Comparison of ENCODE assay signal across 18 mouse cellular contexts in genomic region chr14:72148886-72149285, GRCm38 (mm10).
DNase-seq lines count a peak whose midpoint lies in the region; ATAC-seq and TF ChIP-seq lines count a peak whose summit lies in the region.
"Had no signal": no experiment of that assay in that cellular context is flagged by ENCODE, and none has a peak within 500 bp of the region (broad histone marks: within the 10 kb centered on the region; RNA-seq: fewer than 3 reads in every experiment).

No protein-coding gene starts in this region.

- peaks cover 7% of the 10 kb centered on the region for H3K4me1 ChIP-seq in hindbrain, postnatal 0 days (ENCODE audit: insufficient read depth, low read length)
- peaks cover 18% of the 10 kb centered on the region for H3K4me1 ChIP-seq in hindbrain, embryonic 14.5 days (replicated peaks; ENCODE audit: control insufficient read depth, insufficient read depth, low read length)
- no peaks in the 10 kb centered on the region; the same call in 1 of the 2 replicates for H3K4me1 ChIP-seq in midbrain, postnatal 0 days (ENCODE audit: insufficient read depth, low read length)
- peaks cover 8% of the 10 kb centered on the region; the same call in 1 of the 2 replicates for H3K4me1 ChIP-seq in midbrain, embryonic 10.5 days

- H3K9me3 ChIP-seq in hindbrain, postnatal 0 days (ENCODE audit: low read length), result no peaks in the 10 kb centered on the region
- no peaks in the 10 kb centered on the region for H3K9me3 ChIP-seq in hindbrain, embryonic 14.5 days (ENCODE audit: control insufficient read depth, low read length)
- H3K9me3 ChIP-seq in midbrain, postnatal 0 days (ENCODE audit: low read length), result no peaks in the 10 kb centered on the region
- H3K9me3 ChIP-seq in midbrain, embryonic 10.5 days (replicated peaks), result no peaks in the 10 kb centered on the region
- H3K9me3 ChIP-seq: embryonic facial prominence, embryonic 13.5 days; forebrain, embryonic 12.5 days; heart, embryonic 13.5 days; hindbrain, embryonic 12.5 days had no signal

- H3K27ac ChIP-seq in hindbrain, postnatal 0 days, result no peak overlapping the region
- no peak overlapping the region for H3K27ac ChIP-seq in hindbrain, embryonic 14.5 days
- H3K27ac ChIP-seq in midbrain, postnatal 0 days (ENCODE audit: low read depth, low read length), result no peak overlapping the region
- no peak overlapping the region for H3K27ac ChIP-seq in midbrain, embryonic 10.5 days (replicated peaks)
- H3K27ac ChIP-seq: embryonic facial prominence, embryonic 13.5 days; forebrain, embryonic 12.5 days; heart, adult 2 months; heart, embryonic 13.5 days; hindbrain, embryonic 12.5 days had no signal

- no peaks in the 10 kb centered on the region for H3K27me3 ChIP-seq in hindbrain, postnatal 0 days (ENCODE audit: insufficient read depth, low read length)
- no peaks in the 10 kb centered on the region for H3K27me3 ChIP-seq in hindbrain, embryonic 14.5 days (ENCODE audit: control insufficient read depth, insufficient read depth, low read length)
- no peaks in the 10 kb centered on the region for H3K27me3 ChIP-seq in midbrain, postnatal 0 days (ENCODE audit: insufficient read depth, low read length)
- no peaks in the 10 kb centered on the region for H3K27me3 ChIP-seq in midbrain, embryonic 10.5 days (ENCODE audit: low read depth, poor library complexity, severe bottlenecking)
- H3K27me3 ChIP-seq: embryonic facial prominence, embryonic 13.5 days; hindbrain, embryonic 12.5 days; Patski had no signal

- H3K4me3 ChIP-seq in hindbrain, postnatal 0 days (ENCODE audit: low read length), result no peak overlapping the region
- H3K4me3 ChIP-seq in hindbrain, embryonic 14.5 days (replicated peaks; ENCODE audit: low read length), result no peak overlapping the region
- H3K4me3 ChIP-seq in midbrain, postnatal 0 days (ENCODE audit: low read depth, low read length), result no peak overlapping the region
- H3K4me3 ChIP-seq in midbrain, embryonic 10.5 days, result no peak overlapping the region
- H3K4me3 ChIP-seq: embryonic facial prominence, embryonic 13.5 days; forebrain, embryonic 12.5 days; heart, adult 2 months; heart, embryonic 13.5 days; hindbrain, embryonic 12.5 days had no signal

- DNase-seq in cerebellum, postnatal 14 days, result peak; percentile 41 to 67
- no peak for DNase-seq in cerebellum, adult 18-20 months
- DNase-seq in hindbrain, postnatal 0 days (ENCODE audit: low spot score), result peak; percentile 71
- no peak for DNase-seq in hindbrain, embryonic 14.5 days (ENCODE audit: low spot score)
- peak; percentile 66 for DNase-seq in midbrain, postnatal 0 days (ENCODE audit: low spot score)
- no peak for DNase-seq in midbrain, embryonic 10.5 days (ENCODE audit: low spot score)
- DNase-seq in spleen, postnatal 10 days (ENCODE audit: low spot score in 2 of 2), result no peak
- DNase-seq: adrenal gland, adult 2 months; adrenal gland, postnatal 25 days; cerebellum, adult 2 months; gastrocnemius, postnatal 10 days; heart, adult 2 months had no signal

- H3K4me2 ChIP-seq in hindbrain, postnatal 0 days (ENCODE audit: low read depth, low read length), result no peak overlapping the region
- no peak overlapping the region for H3K4me2 ChIP-seq in hindbrain, embryonic 14.5 days (replicated peaks)
- H3K4me2 ChIP-seq in midbrain, postnatal 0 days (ENCODE audit: low read depth, low read length, poor library complexity, severe bottlenecking), result no peak overlapping the region
- H3K4me2 ChIP-seq: embryonic facial prominence, embryonic 13.5 days; forebrain, embryonic 12.5 days; heart, embryonic 13.5 days; hindbrain, embryonic 12.5 days had no signal

- ATAC-seq in hindbrain, postnatal 0 days, result no peak; the same call in 1 of the 2 replicates
- no peak for ATAC-seq in hindbrain, embryonic 14.5 days (ENCODE audit: low FRiP score)
- ATAC-seq in midbrain, postnatal 0 days (ENCODE audit: low FRiP score), result no peak
- ATAC-seq: inflammation-experienced regulatory T-cells, adult 6 months; Patski had no signal

- H3K9ac ChIP-seq in hindbrain, postnatal 0 days (replicated peaks; ENCODE audit: low read length), result no peak overlapping the region
- no peak overlapping the region for H3K9ac ChIP-seq in hindbrain, embryonic 14.5 days
- H3K9ac ChIP-seq in midbrain, postnatal 0 days (replicated peaks; ENCODE audit: low read length, poor library complexity, severe bottlenecking), result no peak overlapping the region
- H3K9ac ChIP-seq: embryonic facial prominence, embryonic 13.5 days; forebrain, embryonic 12.5 days; heart, embryonic 13.5 days; hindbrain, embryonic 12.5 days had no signal

- no peak for TF ChIP-seq CTCF in hindbrain, postnatal 0 days (IDR thresholded peaks at IDR 0.05; ENCODE audit: low read depth)
- no peak for TF ChIP-seq CTCF in midbrain, postnatal 0 days (IDR thresholded peaks at IDR 0.05)

- no peaks in the 10 kb centered on the region for H3K36me3 ChIP-seq in hindbrain, postnatal 0 days (ENCODE audit: insufficient read depth, low read length)
- no peaks in the 10 kb centered on the region for H3K36me3 ChIP-seq in hindbrain, embryonic 14.5 days (replicated peaks; ENCODE audit: control insufficient read depth, insufficient read depth)
- no peaks in the 10 kb centered on the region for H3K36me3 ChIP-seq in midbrain, postnatal 0 days (ENCODE audit: insufficient read depth, low read length)
- H3K36me3 ChIP-seq in midbrain, embryonic 10.5 days, result no peaks in the 10 kb centered on the region
- H3K36me3 ChIP-seq: embryonic facial prominence, embryonic 13.5 days; forebrain, embryonic 12.5 days; heart, embryonic 13.5 days; hindbrain, embryonic 12.5 days had no signal

- 44% methylated on average over 1 of the region's 1 CpGs for WGBS in hindbrain, postnatal 0 days
- WGBS in hindbrain, embryonic 14.5 days, result 48% methylated on average over 1 of the region's 1 CpGs
- WGBS in midbrain, postnatal 0 days, result 71% methylated on average over 1 of the region's 1 CpGs
- WGBS in midbrain, embryonic 10.5 days, result 86% methylated on average over 1 of the region's 1 CpGs

Comparison
In these comparisons a context has a peak if more than half of its experiments do, and no peak if none do; other contexts are left out.
1. DNase-seq: peak in cerebellum, postnatal 14 days (2 of 2), hindbrain, postnatal 0 days (single experiment) and midbrain, postnatal 0 days (single experiment); none in cerebellum, adult 18-20 months (0 of 2), hindbrain, embryonic 14.5 days (single experiment), midbrain, embryonic 10.5 days (single experiment) and spleen, postnatal 10 days (0 of 2).